Mouse (Mus musculus) CH12.LX (cell line): Measurements from ENCODE around the gene Gm5460. TPM values are rescaled to one million over a fixed set of nuclear protein-coding genes. Genes with fewer than 3 reads are reported as not detected.

Source experiments
- DNase-seq: peaks from one replicate; pipeline ENCODE4 v3.0.0-alpha.2; 2013; ENCODE audit errors: extremely low read depth
- H3K27ac ChIP-seq: 2 replicates; pipeline ENCODE4 v1.5.1; 2012; ENCODE audit warnings: low read depth, mild to moderate bottlenecking, control low read depth, moderate library complexity; ENCODE audit not compliant: insufficient read depth
- H3K27me3 ChIP-seq: replicated peaks from 2 replicates; pipeline ENCODE3; 2012; ENCODE audit warnings: inconsistent platforms
- H3K36me3 ChIP-seq, 2 experiments: replicated peaks in 1 of 2; 2 replicates each; pipeline versions ENCODE3 to v1.6.1; 2012; ENCODE audit warnings: inconsistent platforms in 1 of 2, low read length in 1 of 2, mild to moderate bottlenecking in 1 of 2, mixed read lengths in 1 of 2, moderate library complexity in 1 of 2; ENCODE audit not compliant: control insufficient read depth in 1 of 2, insufficient read depth in 1 of 2
- H3K4me1 ChIP-seq, 2 experiments: 2 replicates each; pipeline ENCODE4 v1.6.1; 2012; ENCODE audit warnings: inconsistent platforms in 1 of 2, moderate library complexity in 1 of 2; ENCODE audit not compliant: insufficient read depth in 2 of 2, control insufficient read depth in 1 of 2
- H3K4me2 ChIP-seq: 2 replicates; pipeline ENCODE4 v1.6.1; 2012; ENCODE audit warnings: low read depth, mild to moderate bottlenecking, control low read depth; ENCODE audit not compliant: poor library complexity, insufficient read depth, severe bottlenecking
- H3K4me3 ChIP-seq, 3 experiments: fragments of 150-350 bp in 1 of 3; sonication (generic) in 1 of 3; replicated peaks in 1 of 3; 2 replicates each; pipeline versions ENCODE3 to v1.5.1; 2011 to 2012; ENCODE audit warnings: low read depth in 2 of 3, low read length in 2 of 3, mild to moderate bottlenecking in 2 of 3, moderate library complexity in 2 of 3, control low read depth in 1 of 3, improper control_type of control experiment in 1 of 3, inconsistent platforms in 1 of 3, mixed read lengths in 1 of 3; ENCODE audit not compliant: poor library complexity in 1 of 3
- H3K79me2 ChIP-seq: replicated peaks from 2 replicates; pipeline ENCODE4 v1.6.1; 2012; ENCODE audit warnings: mild to moderate bottlenecking, moderate library complexity; ENCODE audit not compliant: control insufficient read depth, poor library complexity, insufficient read depth, severe bottlenecking; ENCODE audit errors: extremely low read depth
- H3K9ac ChIP-seq: 2 replicates; pipeline ENCODE4 v1.6.1; 2012; ENCODE audit warnings: low read depth, mild to moderate bottlenecking, control low read depth, moderate library complexity; ENCODE audit not compliant: insufficient read depth
- H3K9me3 ChIP-seq: replicated peaks from 2 replicates; pipeline ENCODE3; 2012; ENCODE audit warnings: low read length, inconsistent platforms, mixed read lengths
- BHLHE40 ChIP-seq: IDR thresholded peaks from 2 replicates; pipeline ENCODE4 v1.6.1; 2011; ENCODE audit warnings: mild to moderate bottlenecking, low read depth, low read length, improper control_type of control experiment
- CHD1 ChIP-seq: IDR thresholded peaks from 2 replicates; pipeline ENCODE4 v1.6.1; 2012; ENCODE audit warnings: low read depth, low read length, improper control_type of control experiment, inconsistent platforms
- CHD2 ChIP-seq: IDR thresholded peaks from 2 replicates; pipeline ENCODE4 v1.6.1; 2011; ENCODE audit warnings: low read length, improper control_type of control experiment
- E2F4 ChIP-seq: IDR thresholded peaks from 2 replicates; pipeline ENCODE4 v1.6.1; 2011; ENCODE audit warnings: low read depth, low read length, improper control_type of control experiment; ENCODE audit not compliant: insufficient replicate concordance
- GABPA ChIP-seq: IDR thresholded peaks from 2 replicates; pipeline ENCODE4 v1.6.1; 2012; ENCODE audit warnings: low read depth, low read length, improper control_type of control experiment, inconsistent platforms; ENCODE audit not compliant: insufficient replicate concordance
- IRF4 ChIP-seq: IDR thresholded peaks from 2 replicates; pipeline ENCODE4 v1.6.1; 2014; ENCODE audit warnings: low read depth, mild to moderate bottlenecking, inconsistent platforms, low read length, improper control_type of control experiment
- JUN ChIP-seq: IDR thresholded peaks from 2 replicates; pipeline ENCODE4 v1.6.1; 2011; ENCODE audit warnings: low read depth, mild to moderate bottlenecking, low read length, improper control_type of control experiment, moderate library complexity; ENCODE audit not compliant: insufficient read depth
- JUND ChIP-seq: conservative IDR thresholded peaks from 2 replicates; pipeline ENCODE4 v1.6.1; 2011; ENCODE audit warnings: low read depth, low read length, improper control_type of control experiment
- KAT2A ChIP-seq: IDR thresholded peaks from 2 replicates; pipeline ENCODE4 v1.6.1; 2012; ENCODE audit warnings: low read length, improper control_type of control experiment, inconsistent platforms; ENCODE audit not compliant: insufficient replicate concordance
- MAX ChIP-seq: IDR thresholded peaks from 2 replicates; pipeline ENCODE4 v1.6.1; 2011; ENCODE audit warnings: low read length, improper control_type of control experiment
- MAZ ChIP-seq: IDR thresholded peaks from 2 replicates; pipeline ENCODE4 v1.6.1; 2012; ENCODE audit warnings: low read depth, mild to moderate bottlenecking, inconsistent platforms, low read length, improper control_type of control experiment, moderate library complexity
- MXI1 ChIP-seq: IDR thresholded peaks from 2 replicates; pipeline ENCODE4 v1.6.1; 2011; ENCODE audit warnings: mild to moderate bottlenecking, low read depth, low read length, improper control_type of control experiment
- NELFE ChIP-seq: IDR thresholded peaks from 2 replicates; pipeline ENCODE4 v1.6.1; 2011; ENCODE audit warnings: low read depth, low read length, improper control_type of control experiment
- PAX5 ChIP-seq: IDR thresholded peaks from 2 replicates; pipeline ENCODE4 v1.6.1; 2012; ENCODE audit warnings: low read length, inconsistent platforms, mixed read lengths
- POLR2AphosphoS2 ChIP-seq: IDR thresholded peaks from 2 replicates; pipeline ENCODE4 v1.6.1; 2011; ENCODE audit warnings: low read depth, low read length, improper control_type of control experiment
- TBP ChIP-seq: conservative IDR thresholded peaks from 2 replicates; pipeline ENCODE4 v1.6.1; 2011; ENCODE audit warnings: low read depth, low read length, improper control_type of control experiment
- TCF12 ChIP-seq: IDR thresholded peaks from 2 replicates; pipeline ENCODE4 v1.6.1; 2014; ENCODE audit warnings: low read depth, mild to moderate bottlenecking, inconsistent platforms, low read length, improper control_type of control experiment
- UBTF ChIP-seq: IDR thresholded peaks from 2 replicates; pipeline ENCODE4 v1.6.1; 2012; ENCODE audit warnings: low read depth, mild to moderate bottlenecking, inconsistent platforms, low read length, improper control_type of control experiment, moderate library complexity
- USF1 ChIP-seq: IDR thresholded peaks from 2 replicates; pipeline ENCODE4 v1.6.1; 2014; ENCODE audit warnings: low read depth, mild to moderate bottlenecking, inconsistent platforms, low read length, improper control_type of control experiment
- ZC3H11A ChIP-seq: IDR thresholded peaks from 2 replicates; pipeline ENCODE4 v1.6.1; 2012; ENCODE audit warnings: low read depth, mild to moderate bottlenecking, inconsistent platforms, low read length, improper control_type of control experiment
- ZMIZ1 ChIP-seq: IDR thresholded peaks from 2 replicates; pipeline ENCODE4 v1.6.1; 2012; ENCODE audit warnings: low read depth, mild to moderate bottlenecking, inconsistent platforms, low read length, improper control_type of control experiment
- ZNF384 ChIP-seq: IDR thresholded peaks from 2 replicates; pipeline ENCODE4 v1.6.1; 2012; ENCODE audit warnings: low read depth, low read length, improper control_type of control experiment, inconsistent platforms
- dilution Hi-C: fragments of 300-500 bp; cut with MboI; formaldehyde crosslinking; loops from 2 replicates; pipeline ENCODE4 v1.14.3; 2020; ENCODE audit warnings: low sequenced_read_pairs; ENCODE audit not compliant: extremely low pct_unique_long_range_greater_than_20kb, extremely low pct_ligation_motif_present
- in situ Hi-C: fragments of 300-500 bp; cut with MboI; formaldehyde crosslinking; loops from 3 replicates; pipeline ENCODE4 v1.14.3; 2019; ENCODE audit warnings: low sequenced_read_pairs, low pct_ligation_motif_present, low pct_unique_long_range_greater_than_20kb, mixed read lengths
- polyA plus RNA-seq: library from polyadenylated mRNA; unstranded; fragments of >175 nt; gene quantifications from 2 replicates; pipeline ENCODE4 v1.2.1, GENCODE M21; 2012; ENCODE audit warnings: low read depth; ENCODE audit not compliant: insufficient read length
- total RNA-seq, 2 experiments: library from RNA; depleted of rRNA; stranded (reverse); fragments of 300-350 nt in 1 of 2; fragments of >200 nt in 1 of 2; gene quantifications; 2 replicates each; pipeline ENCODE4 v1.2.3; 2012 to 2014

Gm5460 gene
- total and polyA plus RNA-seq, 3 experiments: not detected

- TF ChIP-seq ZMIZ1 (no peak), E2F4 (no peak), IRF4 (no peak), PAX5 (no peak), KAT2A (no peak), MAZ (no peak), TCF12 (no peak), JUND (no peak), CHD1 (no peak), ZNF384 (no peak), NELFE (no peak)
- Histone ChIP-seq H3K36me3 (no peaks in the 10 kb centered on the region), H3K27me3 (peaks cover 25% of the 10 kb centered on the region), H3K4me2 (no peak overlapping the region), H3K9ac (no peak overlapping the region), H3K4me1 (peaks cover 0 to 4% of the 10 kb centered on the region in 2 experiments; a peak in 1 of 4 replicates), H3K27ac (no peak overlapping the region), H3K4me3 (no peak overlapping the region), H3K79me2 (no peaks in the 10 kb centered on the region), H3K9me3 (no peaks in the 10 kb centered on the region)
- no peak for DNase-seq
- in situ Hi-C loops (no loop called here), dilution Hi-C loops (no loop called here)
These were observed 23.5 kb upstream of the Gm5460 start for GRCm38 (mm10) chr14:33993051-33993450.

- in situ Hi-C loops: no loop called here
- dilution Hi-C loops: no loop called here
These were observed 22.9 kb upstream of the Gm5460 start for GRCm38 (mm10) chr14:33993521-33994289.

More at GRCm38 (mm10) chr14:33993521-33994289, 22.9 kb upstream of the Gm5460 start:
- H3K4me1 ChIP-seq: peaks cover 0 to 4% of the 10 kb centered on the region in 2 experiments; a peak in 1 of 4 replicates
- no peak overlapping the region for H3K27ac ChIP-seq
- TF ChIP-seq ZC3H11A: no peak
- no peak for TF ChIP-seq JUN
- no peak for TF ChIP-seq GABPA
- no peak for TF ChIP-seq TBP
- TF ChIP-seq TCF12: no peak
- TF ChIP-seq BHLHE40: no peak
- no peak for TF ChIP-seq MAX
- no peak for TF ChIP-seq UBTF
- TF ChIP-seq POLR2AphosphoS2: no peak
- no peak for TF ChIP-seq MXI1
- TF ChIP-seq CHD2: no peak
- no peak for TF ChIP-seq PAX5
- no peak for TF ChIP-seq USF1
- no peak for TF ChIP-seq JUND
- TF ChIP-seq CHD1: no peak
- TF ChIP-seq NELFE: no peak
- H3K4me3 ChIP-seq: no peak overlapping the region
- no peaks in the 10 kb centered on the region for H3K79me2 ChIP-seq
- no peak overlapping the region for H3K4me2 ChIP-seq
- peaks cover 25% of the 10 kb centered on the region for H3K27me3 ChIP-seq
- H3K9ac ChIP-seq: no peak overlapping the region
- no peak for DNase-seq
- H3K36me3 ChIP-seq: no peaks in the 10 kb centered on the region
- H3K9me3 ChIP-seq: no peaks in the 10 kb centered on the region
